ENCODE assay signal across 18 mouse cellular contexts in the genomic region with DNA sequence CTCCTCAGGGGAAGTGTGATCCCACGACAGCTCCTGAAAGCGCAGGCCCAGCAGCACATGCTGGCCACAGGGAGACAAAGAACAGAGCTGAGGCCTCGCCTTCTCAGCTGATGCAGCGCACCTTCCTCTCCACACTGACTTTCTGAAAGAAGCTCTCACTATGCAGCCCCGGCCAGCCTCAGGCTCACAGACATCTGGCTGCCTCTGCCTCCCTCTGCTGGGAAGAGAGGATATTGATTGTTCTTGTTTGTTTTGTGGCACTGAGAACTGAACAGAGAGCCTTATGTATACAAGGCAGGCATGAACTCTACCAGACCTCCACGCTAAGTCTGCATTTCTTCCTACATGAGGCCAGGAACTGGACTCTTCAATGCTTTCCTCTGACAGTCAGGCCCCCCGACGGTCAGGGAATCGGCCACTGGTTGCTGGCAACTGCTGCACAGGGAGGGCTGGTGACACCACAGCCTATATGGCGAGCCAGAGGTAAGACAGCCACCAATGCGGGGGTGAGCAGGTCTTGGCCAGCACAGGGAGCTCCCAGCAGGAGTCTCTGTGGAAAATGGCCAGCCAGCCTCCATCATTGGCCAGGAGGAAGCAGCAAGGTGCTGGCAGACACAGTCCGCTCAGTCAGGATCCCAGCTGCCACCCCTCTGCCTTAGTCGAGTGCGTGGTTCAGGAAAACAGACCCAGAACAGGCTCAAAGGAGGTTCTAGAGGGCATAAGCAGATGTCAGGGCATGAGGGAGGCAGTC. TPM values are rescaled to one million over a fixed set of nuclear protein-coding genes. Genes with fewer than 3 reads are reported as not detected.
DNase-seq lines count a peak whose midpoint lies in the region; ATAC-seq and TF ChIP-seq lines count a peak whose summit lies in the region.
"Had no signal": no experiment of that assay in that cellular context is flagged by ENCODE, and none has a peak within 500 bp of the region (broad histone marks: within the 10 kb centered on the region; RNA-seq: fewer than 3 reads in every experiment).

No protein-coding gene starts in this region.

- no peak for ATAC-seq in hindbrain, postnatal 0 days
- ATAC-seq in hindbrain, embryonic 12.5 days (ENCODE audit: low FRiP score): no peak
- no peak for ATAC-seq in neural tube, embryonic 15.5 days (ENCODE audit: low FRiP score)
- ATAC-seq: forebrain, embryonic 15.5 days; inflammation-experienced regulatory T-cells, adult 6 months; midbrain, embryonic 15.5 days had no signal

- intact Hi-C loops in gastrocnemius, postnatal 14 days (cut with DNase I; ENCODE audit: low total_unique reads): no loop called here

- no peaks in the 10 kb centered on the region for H3K27me3 ChIP-seq in hindbrain, postnatal 0 days (ENCODE audit: insufficient read depth, low read length)
- H3K27me3 ChIP-seq in hindbrain, embryonic 12.5 days: no peaks in the 10 kb centered on the region
- H3K27me3 ChIP-seq in neural tube, embryonic 15.5 days (replicated peaks): no peaks in the 10 kb centered on the region
- H3K27me3 ChIP-seq: forebrain, embryonic 15.5 days; midbrain, embryonic 15.5 days; neural tube, embryonic 13.5 days had no signal

- H3K9me3 ChIP-seq in hindbrain, postnatal 0 days (ENCODE audit: low read length): no peaks in the 10 kb centered on the region
- no peaks in the 10 kb centered on the region for H3K9me3 ChIP-seq in hindbrain, embryonic 12.5 days (replicated peaks)
- no peaks in the 10 kb centered on the region for H3K9me3 ChIP-seq in neural tube, embryonic 15.5 days (replicated peaks)
- H3K9me3 ChIP-seq: forebrain, embryonic 15.5 days; midbrain, embryonic 15.5 days; neural tube, embryonic 13.5 days had no signal

- H3K9ac ChIP-seq in hindbrain, postnatal 0 days (replicated peaks; ENCODE audit: low read length): no peak overlapping the region
- no peak overlapping the region for H3K9ac ChIP-seq in hindbrain, embryonic 12.5 days
- H3K9ac ChIP-seq in neural tube, embryonic 15.5 days (replicated peaks): no peak overlapping the region
- H3K9ac ChIP-seq: forebrain, embryonic 15.5 days; midbrain, embryonic 15.5 days; neural tube, embryonic 13.5 days had no signal

- DNase-seq in cerebellum, adult 18-20 months: peak; percentile 34 to 39
- no peak for DNase-seq in cerebellum, adult 9-11 months
- DNase-seq in hindbrain, postnatal 0 days (ENCODE audit: low spot score): no peak
- DNase-seq in A20 (ENCODE audit: low read depth, low spot score): peak; percentile 15
- peak; percentile 25 to 35 for DNase-seq in cerebellum, postnatal 36 days
- no peak for DNase-seq in gastrocnemius, postnatal 14 days
- DNase-seq: adrenal gland, postnatal 14 days; B cell, adult 2 months; gastrocnemius, postnatal 36 days; heart, postnatal 14 days; lung, postnatal 4 days; thymus, adult 2 months had no signal

- H3K4me1 ChIP-seq in hindbrain, postnatal 0 days (ENCODE audit: insufficient read depth, low read length): no peaks in the 10 kb centered on the region
- no peaks in the 10 kb centered on the region for H3K4me1 ChIP-seq in hindbrain, embryonic 12.5 days
- H3K4me1 ChIP-seq in neural tube, embryonic 15.5 days: no peaks in the 10 kb centered on the region
- H3K4me1 ChIP-seq: forebrain, embryonic 15.5 days; midbrain, embryonic 15.5 days; neural tube, embryonic 13.5 days had no signal

- H3K4me3 ChIP-seq in hindbrain, postnatal 0 days (ENCODE audit: low read length): no peak overlapping the region
- H3K4me3 ChIP-seq in hindbrain, embryonic 12.5 days: no peak overlapping the region
- H3K4me3 ChIP-seq in neural tube, embryonic 15.5 days (replicated peaks): no peak overlapping the region
- H3K4me3 ChIP-seq: forebrain, embryonic 15.5 days; midbrain, embryonic 15.5 days; neural tube, embryonic 13.5 days had no signal

- no peak overlapping the region for H3K4me2 ChIP-seq in hindbrain, postnatal 0 days (ENCODE audit: low read depth, low read length)
- H3K4me2 ChIP-seq in hindbrain, embryonic 12.5 days (replicated peaks): no peak overlapping the region
- H3K4me2 ChIP-seq in neural tube, embryonic 15.5 days: no peak overlapping the region
- H3K4me2 ChIP-seq: forebrain, embryonic 15.5 days; midbrain, embryonic 15.5 days; neural tube, embryonic 13.5 days had no signal

- H3K27ac ChIP-seq in hindbrain, postnatal 0 days: no peak overlapping the region
- no peak overlapping the region for H3K27ac ChIP-seq in hindbrain, embryonic 12.5 days
- H3K27ac ChIP-seq in neural tube, embryonic 15.5 days (replicated peaks): no peak overlapping the region
- H3K27ac ChIP-seq: forebrain, embryonic 15.5 days; midbrain, embryonic 15.5 days; neural tube, embryonic 13.5 days had no signal

- 98% methylated on average over 14 of the region's 14 CpGs for WGBS in hindbrain, postnatal 0 days
- 95% methylated on average over 14 of the region's 14 CpGs for WGBS in hindbrain, embryonic 12.5 days
- 96% methylated on average over 14 of the region's 14 CpGs for WGBS in neural tube, embryonic 15.5 days

- peak; percentile 19; the same call in 1 of the 2 replicates for TF ChIP-seq CTCF in hindbrain, postnatal 0 days (IDR thresholded peaks at IDR 0.05; ENCODE audit: low read depth)

- H3K36me3 ChIP-seq in hindbrain, postnatal 0 days (ENCODE audit: insufficient read depth, low read length): peaks cover 20% of the 10 kb centered on the region
- H3K36me3 ChIP-seq in hindbrain, embryonic 12.5 days: peaks cover 91% of the 10 kb centered on the region
- H3K36me3 ChIP-seq in neural tube, embryonic 15.5 days: peaks cover 70% of the 10 kb centered on the region

RNA-seq across cellular contexts. Expression of a gene that starts 12.6 kb away (rescaled TPM):
- total RNA-seq in hindbrain, postnatal 0 days (2014; rRNA removed): 19.8 and 43.2 TPM in 2 replicates
- 12.5 and 13.7 TPM in 2 replicates for polyA plus RNA-seq in hindbrain, postnatal 0 days (2015; fragmentation: Nextera tagmentation; extraction: Ambion mirVana)
- polyA plus RNA-seq in hindbrain, embryonic 12.5 days (2016; fragmentation: Nextera tagmentation; extraction: Ambion mirVana): 28.7 and 29.9 TPM in 2 replicates
- 13.8 and 23.4 TPM in 2 replicates for polyA plus RNA-seq in neural tube, embryonic 15.5 days (2015; fragmentation: Nextera tagmentation; extraction: Ambion mirVana)
- 1 to 10 TPM; 7.1 to 7.7 TPM for total RNA-seq in gastrocnemius, postnatal 14 days (2021)

RNA-seq across cellular contexts. Expression of a gene that starts 15.1 kb away (rescaled TPM):
- 2.1 and 6.0 TPM in 2 replicates for total RNA-seq in hindbrain, postnatal 0 days (2014; rRNA removed)
- polyA plus RNA-seq in hindbrain, postnatal 0 days (2015; fragmentation: Nextera tagmentation; extraction: Ambion mirVana): 1.8 and 2.8 TPM in 2 replicates
- polyA plus RNA-seq in hindbrain, embryonic 12.5 days (2016; fragmentation: Nextera tagmentation; extraction: Ambion mirVana): 2.0 and 2.2 TPM in 2 replicates
- polyA plus RNA-seq in neural tube, embryonic 15.5 days (2015; fragmentation: Nextera tagmentation; extraction: Ambion mirVana): 2.0 and 3.9 TPM in 2 replicates
- 1 to 10 TPM; 2.1 to 2.3 TPM for total RNA-seq in gastrocnemius, postnatal 14 days (2021)

RNA-seq across cellular contexts. Expression of a gene that starts 31.4 kb away (rescaled TPM):
- 7.5 and 10.1 TPM in 2 replicates for total RNA-seq in hindbrain, postnatal 0 days (2014; rRNA removed)
- 7.1 and 7.5 TPM in 2 replicates for polyA plus RNA-seq in hindbrain, postnatal 0 days (2015; fragmentation: Nextera tagmentation; extraction: Ambion mirVana)
- 11.0 and 11.3 TPM in 2 replicates for polyA plus RNA-seq in hindbrain, embryonic 12.5 days (2016; fragmentation: Nextera tagmentation; extraction: Ambion mirVana)
- polyA plus RNA-seq in neural tube, embryonic 15.5 days (2015; fragmentation: Nextera tagmentation; extraction: Ambion mirVana): 8.9 and 10.0 TPM in 2 replicates
- total RNA-seq in gastrocnemius, postnatal 14 days (2021): under 1 TPM; 0.42 to 0.66 TPM

RNA-seq across cellular contexts. Expression of a gene that starts 50.3 kb away (rescaled TPM):
- total RNA-seq in hindbrain, postnatal 0 days (2014; rRNA removed): 61.7 and 77.4 TPM in 2 replicates
- polyA plus RNA-seq in hindbrain, postnatal 0 days (2015; fragmentation: Nextera tagmentation; extraction: Ambion mirVana): 69.5 and 70.2 TPM in 2 replicates
- polyA plus RNA-seq in hindbrain, embryonic 12.5 days (2016; fragmentation: Nextera tagmentation; extraction: Ambion mirVana): 161 and 177 TPM in 2 replicates
- polyA plus RNA-seq in neural tube, embryonic 15.5 days (2015; fragmentation: Nextera tagmentation; extraction: Ambion mirVana): 95.7 and 115 TPM in 2 replicates
- total RNA-seq in gastrocnemius, postnatal 14 days (2021): 10 to 100 TPM; 71.9 to 78.2 TPM

Comparison
In these comparisons a context has a peak if more than half of its experiments do, and no peak if none do; other contexts are left out.
1. DNase-seq: peak in cerebellum, adult 18-20 months (2 of 2), A20 (single experiment) and cerebellum, postnatal 36 days (2 of 2); none in cerebellum, adult 9-11 months (single experiment), hindbrain, postnatal 0 days (single experiment) and gastrocnemius, postnatal 14 days (single experiment).